Mouse (Mus musculus) kidney, embryonic 14.5 days (tissue): ENCODE measurements at regions not wholly inside any gene's neighbourhood (a gene's known extent, or its start where the extent isn't known, plus 50 kb on each side); places are given as distances from the start of the nearest gene placed in this dataset.

Source experiments
- ATAC-seq: fragments of 200-750 bp; cut with Nextera tagmentation; 2 replicates; pipeline ENCODE4 v1.8.0; 2017; ENCODE audit warnings: moderate number of reproducible peaks, mild to moderate bottlenecking, moderate TSS enrichment, moderate library complexity; ENCODE audit not compliant: low FRiP score, low TSS enrichment
- H3K27ac ChIP-seq: fragments of 300-500 bp; sonication (generic); 2 replicates; pipeline ENCODE4 v1.5.1; 2014; ENCODE audit warnings: low read depth, mild to moderate bottlenecking, low read length, moderate library complexity, mixed read lengths
- H3K27me3 ChIP-seq: fragments of 300-500 bp; sonication (generic); 2 replicates; pipeline ENCODE4 v1.6.1; 2014; ENCODE audit warnings: mild to moderate bottlenecking, low read length; ENCODE audit not compliant: control insufficient read depth, insufficient read depth
- H3K36me3 ChIP-seq: fragments of 300-500 bp; sonication (generic); 2 replicates; pipeline ENCODE4 v1.6.1; 2014; ENCODE audit warnings: low read length, mixed read lengths; ENCODE audit not compliant: control insufficient read depth, insufficient read depth
- H3K4me1 ChIP-seq: fragments of 300-500 bp; sonication (generic); 2 replicates; pipeline ENCODE4 v1.6.1; 2014; ENCODE audit warnings: low read length, mixed read lengths; ENCODE audit not compliant: control insufficient read depth, insufficient read depth
- H3K4me2 ChIP-seq: fragments of 300-500 bp; sonication (generic); replicated peaks from 2 replicates; pipeline ENCODE4 v1.6.1; 2014; ENCODE audit warnings: low read depth, mild to moderate bottlenecking, low read length
- H3K4me3 ChIP-seq: fragments of 300-500 bp; sonication (generic); 2 replicates; pipeline ENCODE4 v1.5.1; 2014; ENCODE audit warnings: mild to moderate bottlenecking, low read length
- H3K9ac ChIP-seq: fragments of 300-500 bp; sonication (generic); 2 replicates; pipeline ENCODE4 v1.6.1; 2014; ENCODE audit warnings: low read depth, mild to moderate bottlenecking, low read length, moderate library complexity
- H3K9me3 ChIP-seq: fragments of 300-500 bp; sonication (generic); 2 replicates; pipeline ENCODE4 v1.6.1; 2016; ENCODE audit warnings: low read length; ENCODE audit not compliant: control insufficient read depth
- WGBS: fragments of 180-500 bp; shearing (Covaris S2); extraction: QIAGEN DNeasy Blood & Tissue Kit; methylation state at CpG from one replicate; pipeline ENCODE4 v1.1.7; 2014; 5-methylcytosine and 5-hydroxymethylcytosine counted together

DNA sequence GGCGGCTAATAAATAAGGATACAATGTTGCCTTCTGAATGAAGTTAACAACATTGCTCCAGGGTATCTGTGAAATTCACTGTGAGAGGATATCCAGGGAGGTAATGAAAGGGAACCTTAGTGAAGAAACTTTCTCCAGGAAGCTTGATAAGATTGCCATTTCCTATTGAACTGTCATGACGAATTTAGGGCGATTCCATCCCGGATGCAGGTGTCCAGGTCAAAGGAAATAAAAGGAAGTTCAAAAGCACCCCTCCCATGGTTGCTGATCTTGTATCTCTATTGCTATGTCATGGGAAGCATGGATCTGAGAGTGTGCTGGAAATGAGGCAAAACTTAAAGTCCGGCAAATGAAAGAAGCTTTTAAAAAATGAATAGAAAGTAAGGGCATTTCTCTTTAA lies 180.7 kb upstream of the Sema3a start:
- Histone ChIP-seq H3K9ac (no peak overlapping the region), H3K27ac (no peak overlapping the region), H3K4me1 (no peaks in the 10 kb centered on the region), H3K27me3 (no peaks in the 10 kb centered on the region), H3K36me3 (no peaks in the 10 kb centered on the region), H3K4me2 (no peak overlapping the region), H3K9me3 (no peaks in the 10 kb centered on the region), H3K4me3 (no peak overlapping the region)
- 60% methylated on average over 5 of the region's 5 CpGs for WGBS
- ATAC-seq, result no peak

DNA sequence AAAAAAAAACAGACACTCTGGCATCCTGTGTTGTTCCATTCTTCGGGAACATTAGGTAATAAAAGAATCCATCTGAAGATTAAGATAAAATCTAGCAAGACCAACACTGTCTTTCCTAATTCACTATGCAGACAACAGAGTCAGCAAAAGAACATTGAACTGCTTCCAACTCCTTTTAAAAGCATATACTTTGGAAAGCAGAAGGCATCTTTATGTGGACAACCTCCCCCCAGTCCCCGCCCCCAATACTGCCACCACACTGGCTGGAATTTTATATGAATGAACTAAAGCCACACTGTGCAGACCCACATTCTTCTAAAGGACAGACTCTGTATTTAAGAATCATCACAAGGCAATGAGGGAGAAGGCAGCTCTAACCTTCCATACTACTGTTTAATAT lies 176.7 kb upstream of the Sema3a start:
- Histone ChIP-seq H3K4me3 (no peak overlapping the region), H3K4me1 (no peaks in the 10 kb centered on the region), H3K27me3 (no peaks in the 10 kb centered on the region), H3K27ac (no peak overlapping the region), H3K9ac (no peak overlapping the region), H3K9me3 (no peaks in the 10 kb centered on the region), H3K4me2 (no peak overlapping the region), H3K36me3 (no peaks in the 10 kb centered on the region)
- no peak for ATAC-seq
- 61% methylated on average over 2 of the region's 2 CpGs for WGBS

DNA sequence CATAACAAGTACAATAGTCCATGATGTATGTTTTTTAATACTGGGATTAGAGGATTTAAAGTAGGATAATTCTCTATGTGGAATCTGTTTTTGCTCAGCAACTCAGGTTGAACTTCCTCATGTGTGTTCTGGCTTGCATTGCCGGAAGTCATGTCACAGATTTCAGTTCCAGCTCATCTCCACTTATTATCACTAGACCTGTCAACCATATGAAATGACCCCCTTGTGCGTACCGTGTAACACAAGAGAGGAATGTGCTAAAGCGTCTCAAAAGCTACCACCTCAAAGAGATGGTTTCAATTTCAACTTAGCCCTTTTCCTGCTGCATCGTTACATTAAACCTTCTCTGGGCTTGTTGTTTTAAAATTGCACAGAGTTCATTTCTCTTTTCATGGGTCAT lies 154.2 kb upstream of the Sema3a start:
- Histone ChIP-seq H3K4me1 (no peaks in the 10 kb centered on the region), H3K36me3 (no peaks in the 10 kb centered on the region), H3K27me3 (no peaks in the 10 kb centered on the region), H3K27ac (no peak overlapping the region), H3K4me2 (no peak overlapping the region), H3K4me3 (no peak overlapping the region), H3K9me3 (no peaks in the 10 kb centered on the region), H3K9ac (no peak overlapping the region)
- 37% methylated on average over 5 of the region's 5 CpGs for WGBS
- no peak for ATAC-seq

DNA sequence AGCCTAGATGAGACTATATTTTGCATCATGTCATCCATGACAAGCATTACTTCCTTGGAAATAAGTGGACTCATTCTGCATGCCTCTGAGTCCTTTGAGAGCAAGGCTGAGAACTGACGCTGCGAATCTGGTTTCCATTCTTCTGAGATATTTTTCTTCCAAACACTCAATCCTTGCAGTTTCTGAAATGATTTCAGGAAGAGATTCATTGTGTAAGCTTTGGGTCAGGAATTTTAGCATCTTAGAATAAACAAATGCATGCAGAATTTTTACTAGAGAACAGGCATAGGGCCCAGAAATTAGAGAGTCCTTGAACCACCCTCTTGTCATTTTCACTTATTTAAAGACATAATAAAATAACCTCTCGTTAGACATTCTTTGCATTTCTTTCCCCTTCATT lies 151.5 kb upstream of the Sema3a start:
- no peak overlapping the region for H3K9ac ChIP-seq
- WGBS, result 80% methylated on average over 3 of the region's 3 CpGs
- no peaks in the 10 kb centered on the region for H3K36me3 ChIP-seq
- no peak overlapping the region for H3K4me2 ChIP-seq
- ATAC-seq, result no peak
- H3K27me3 ChIP-seq, result no peaks in the 10 kb centered on the region
- H3K9me3 ChIP-seq, result no peaks in the 10 kb centered on the region
- H3K27ac ChIP-seq, result no peak overlapping the region
- no peaks in the 10 kb centered on the region for H3K4me1 ChIP-seq
- no peak overlapping the region for H3K4me3 ChIP-seq

DNA sequence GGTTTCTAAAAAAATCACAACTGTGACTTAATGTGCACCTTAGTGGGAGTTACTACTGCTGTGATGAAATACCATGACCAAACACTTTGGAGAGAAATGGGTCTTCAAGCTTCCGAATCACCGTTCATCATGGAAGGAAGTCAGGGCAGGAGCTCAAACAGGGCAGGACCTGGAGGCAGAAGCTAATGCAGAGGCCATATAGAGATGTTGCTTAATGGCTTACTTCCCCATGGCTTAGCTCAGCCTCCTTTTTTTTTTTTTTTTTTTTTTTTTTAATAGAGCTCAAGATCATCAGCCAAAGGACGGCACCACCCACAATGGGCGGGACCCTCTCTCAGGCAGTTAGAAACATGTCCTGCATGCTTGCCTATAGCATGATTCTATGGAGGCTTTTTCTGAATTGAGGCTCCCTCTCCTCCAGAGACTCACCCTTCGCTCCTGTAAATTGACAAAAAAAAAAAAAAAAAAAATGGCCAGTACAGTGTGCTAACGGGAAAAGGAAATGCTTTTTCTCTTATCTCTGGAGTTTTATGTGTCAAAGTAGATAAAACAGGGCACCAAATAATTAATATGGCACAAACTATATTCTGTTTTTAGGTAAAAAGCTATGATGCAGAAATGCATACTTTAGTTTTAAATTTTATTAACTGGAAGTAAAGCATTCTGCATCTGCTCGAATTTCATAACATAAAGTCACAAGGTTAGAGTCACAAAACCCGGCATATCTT lies 149.0 kb upstream of the Sema3a start:
- H3K4me1 ChIP-seq, result no peaks in the 10 kb centered on the region
- ATAC-seq, result no peak
- H3K27me3 ChIP-seq, result no peaks in the 10 kb centered on the region
- no peak overlapping the region for H3K27ac ChIP-seq
- no peaks in the 10 kb centered on the region for H3K36me3 ChIP-seq
- 81% methylated on average over 8 of the region's 8 CpGs for WGBS
- H3K9ac ChIP-seq, result no peak overlapping the region
- H3K4me3 ChIP-seq, result no peak overlapping the region
- H3K4me2 ChIP-seq, result no peak overlapping the region
- no peaks in the 10 kb centered on the region for H3K9me3 ChIP-seq

DNA sequence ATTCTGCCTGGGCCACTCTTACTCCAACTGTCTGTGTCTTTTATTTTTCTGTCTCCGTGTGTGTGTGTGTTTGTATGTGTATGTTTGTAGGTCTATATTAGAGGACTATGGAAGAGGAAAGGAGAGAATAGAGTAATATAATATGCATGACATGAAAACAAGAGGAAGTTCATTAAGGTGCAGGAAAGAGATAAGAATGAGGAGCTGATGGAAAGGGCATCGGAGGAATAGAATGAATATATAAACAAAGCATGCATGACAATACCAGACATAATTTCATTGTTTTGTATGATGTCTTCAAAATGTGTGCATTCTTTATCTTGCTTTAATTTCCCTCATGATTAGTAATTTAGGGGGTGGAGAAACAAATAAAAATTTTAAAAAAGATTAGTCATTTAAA lies 147.3 kb upstream of the Sema3a start:
- ATAC-seq, result no peak
- Histone ChIP-seq H3K9ac (no peak overlapping the region), H3K36me3 (no peaks in the 10 kb centered on the region), H3K27me3 (no peaks in the 10 kb centered on the region), H3K27ac (no peak overlapping the region), H3K9me3 (no peaks in the 10 kb centered on the region), H3K4me3 (no peak overlapping the region), H3K4me1 (no peaks in the 10 kb centered on the region), H3K4me2 (no peak overlapping the region)
- WGBS, result 74% methylated on average over 2 of the region's 2 CpGs

DNA sequence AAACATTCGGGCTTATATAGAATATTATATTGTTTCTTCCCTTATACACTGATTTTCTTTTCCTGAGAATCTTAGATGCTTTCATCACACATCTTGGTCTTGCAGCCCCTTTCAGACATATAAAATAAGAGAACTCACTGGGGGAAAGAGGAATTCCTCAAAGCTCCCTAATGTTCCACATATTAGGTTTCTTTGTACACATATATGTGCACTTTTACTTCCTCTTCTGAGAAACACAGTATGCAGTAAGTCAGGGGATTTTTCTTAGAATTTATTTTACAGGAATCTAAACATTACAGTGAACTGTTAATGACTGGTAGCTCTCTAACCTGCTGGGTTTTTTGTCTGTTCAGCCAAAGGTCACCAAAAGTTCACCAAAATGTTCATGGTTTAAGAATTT lies 131.4 kb upstream of the Sema3a start:
- H3K9me3 ChIP-seq, result no peaks in the 10 kb centered on the region
- H3K9ac ChIP-seq, result no peak overlapping the region
- no peak overlapping the region for H3K4me2 ChIP-seq
- H3K4me1 ChIP-seq, result no peaks in the 10 kb centered on the region
- no peaks in the 10 kb centered on the region for H3K27me3 ChIP-seq
- ATAC-seq, result no peak
- 91% methylated on average over 1 of the region's 1 CpGs for WGBS
- H3K4me3 ChIP-seq, result no peak overlapping the region
- no peaks in the 10 kb centered on the region for H3K36me3 ChIP-seq
- no peak overlapping the region for H3K27ac ChIP-seq

DNA sequence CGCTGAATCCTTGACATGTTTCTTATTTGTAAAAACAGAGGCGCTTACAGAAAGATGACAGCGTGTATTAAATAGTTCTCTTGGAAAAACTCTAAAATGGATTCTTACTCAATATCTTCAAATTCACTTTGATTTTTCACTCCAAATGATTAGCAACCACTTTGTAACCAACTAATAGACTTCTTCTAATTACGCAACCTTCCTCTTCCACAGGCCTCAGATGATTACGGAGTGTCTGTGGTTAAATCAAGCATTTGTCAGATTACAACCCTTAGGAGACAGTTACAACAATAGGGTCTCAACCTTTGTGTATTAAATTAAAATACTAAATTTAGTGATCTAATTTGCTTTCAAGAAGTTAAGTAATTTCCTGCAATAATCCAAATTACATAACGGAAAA lies 127.8 kb upstream of the Sema3a start:
- H3K4me1 ChIP-seq, result no peaks in the 10 kb centered on the region
- no peak overlapping the region for H3K4me3 ChIP-seq
- 93% methylated on average over 6 of the region's 6 CpGs for WGBS
- no peak overlapping the region for H3K27ac ChIP-seq
- H3K9me3 ChIP-seq, result no peaks in the 10 kb centered on the region
- no peak overlapping the region for H3K4me2 ChIP-seq
- H3K9ac ChIP-seq, result no peak overlapping the region
- H3K36me3 ChIP-seq, result no peaks in the 10 kb centered on the region
- no peak for ATAC-seq
- no peaks in the 10 kb centered on the region for H3K27me3 ChIP-seq

DNA sequence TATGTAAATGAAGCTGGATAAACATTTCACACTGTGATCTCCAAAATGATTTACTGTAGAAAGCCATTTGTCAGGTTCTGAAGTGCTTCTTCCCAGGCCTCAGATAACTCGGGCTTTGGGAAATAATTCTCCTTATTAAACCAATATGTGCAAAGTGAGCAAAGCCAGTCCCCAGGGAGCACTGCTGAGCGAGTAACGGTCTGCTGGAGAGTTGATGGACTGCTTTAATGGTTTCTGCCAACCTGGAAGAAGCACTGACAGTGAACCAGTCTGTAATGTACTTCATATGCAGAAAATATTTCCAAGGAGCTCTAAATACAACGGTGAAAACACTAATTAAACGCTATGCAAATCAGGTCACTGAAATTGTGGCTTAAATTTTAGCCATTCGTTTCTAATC lies 118.1 kb upstream of the Sema3a start:
- Histone ChIP-seq H3K9me3 (no peaks in the 10 kb centered on the region), H3K27ac (no peak overlapping the region), H3K4me3 (no peak overlapping the region), H3K9ac (no peak overlapping the region), H3K4me2 (no peak overlapping the region), H3K36me3 (no peaks in the 10 kb centered on the region), H3K27me3 (no peaks in the 10 kb centered on the region), H3K4me1 (no peaks in the 10 kb centered on the region)
- 73% methylated on average over 6 of the region's 6 CpGs for WGBS
- no peak for ATAC-seq
